ENCODE assay signal across 21 mouse cellular contexts in the genomic region with DNA sequence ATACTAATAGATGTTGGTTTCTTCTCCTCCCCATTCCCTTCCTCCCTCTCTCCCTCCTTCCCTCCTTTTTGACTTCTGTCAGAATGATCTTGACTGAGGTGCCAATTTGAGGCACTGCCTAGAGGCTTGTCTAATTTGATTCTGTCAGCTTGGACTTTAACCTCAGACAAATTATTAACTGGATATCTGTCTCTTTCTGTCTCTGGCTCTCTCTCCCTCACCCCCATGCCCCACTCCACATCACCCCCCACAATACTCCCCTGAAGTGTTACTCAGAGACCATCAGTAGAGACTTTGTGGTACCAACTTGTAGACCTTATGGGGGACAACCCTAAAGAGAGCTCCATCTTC. TPM values are rescaled to one million over a fixed set of nuclear protein-coding genes. Genes with fewer than 3 reads are reported as not detected.
A peak's percentile ranks its signal among the peaks of the same experiment; 100 is the strongest.
DNase-seq lines count a peak whose midpoint lies in the region; ATAC-seq and TF ChIP-seq lines count a peak whose summit lies in the region.
"Had no signal": no experiment of that assay in that cellular context is flagged by ENCODE, and none has a peak within 500 bp of the region (broad histone marks: within the 10 kb centered on the region; RNA-seq: fewer than 3 reads in every experiment).

No protein-coding gene starts in this region.

- no peak for TF ChIP-seq CTCF in liver, postnatal 0 days (IDR thresholded peaks at IDR 0.05; ENCODE audit: low read depth)
- TF ChIP-seq CTCF in layer of hippocampus, adult 2 months (conservative IDR thresholded peaks at IDR 0.05), result no peak

- H3K4me3 ChIP-seq in heart, embryonic 10.5 days, result no peak overlapping the region
- H3K4me3 ChIP-seq in liver, postnatal 0 days (ENCODE audit: low read depth, low read length), result no peak overlapping the region
- H3K4me3 ChIP-seq in layer of hippocampus, adult 2 months, result no peak overlapping the region
- H3K4me3 ChIP-seq: embryonic facial prominence, embryonic 10.5 days; hindbrain, embryonic 12.5 days; limb, embryonic 15.5 days; midbrain, embryonic 12.5 days had no signal

- H3K27me3 ChIP-seq in heart, embryonic 10.5 days (ENCODE audit: insufficient read depth, poor library complexity, severe bottlenecking), result no peaks in the 10 kb centered on the region
- H3K27me3 ChIP-seq in liver, postnatal 0 days (ENCODE audit: insufficient read depth, low read length), result no peaks in the 10 kb centered on the region
- H3K27me3 ChIP-seq: hindbrain, embryonic 12.5 days; limb, embryonic 15.5 days had no signal

- H3K4me1 ChIP-seq in heart, embryonic 10.5 days, result peaks cover 27% of the 10 kb centered on the region
- peaks cover 17% of the 10 kb centered on the region; the same call in 1 of the 2 replicates for H3K4me1 ChIP-seq in liver, postnatal 0 days (ENCODE audit: insufficient read depth)
- H3K4me1 ChIP-seq: hindbrain, embryonic 12.5 days; limb, embryonic 15.5 days; midbrain, embryonic 12.5 days had no signal

- DNase-seq in heart, embryonic 10.5 days (ENCODE audit: low spot score), result no peak
- no peak for DNase-seq in heart, adult 8-10 months (ENCODE audit: low spot score)
- peak; percentile 21 for DNase-seq in kidney, adult 18-20 months
- no peak for DNase-seq in kidney, adult 11 months
- peak; percentile 33 for DNase-seq in kidney, postnatal 14 days
- DNase-seq in liver, postnatal 0 days, result no peak
- no peak for DNase-seq in layer of hippocampus, adult 2 months (ENCODE audit: low spot score in 2 of 2)
- DNase-seq: adrenal gland, postnatal 36 days; cerebellum, postnatal 10 days; gastrocnemius, postnatal 14 days; lung, postnatal 36 days had no signal

- H3K9ac ChIP-seq in liver, postnatal 0 days (replicated peaks), result no peak overlapping the region
- H3K9ac ChIP-seq: hindbrain, embryonic 12.5 days; limb, embryonic 15.5 days; midbrain, embryonic 12.5 days had no signal

- H3K36me3 ChIP-seq in heart, embryonic 10.5 days, result no peaks in the 10 kb centered on the region
- H3K36me3 ChIP-seq in liver, postnatal 0 days (replicated peaks; ENCODE audit: insufficient read depth, low read length), result peaks cover 9% of the 10 kb centered on the region; the same call in 1 of the 2 replicates
- H3K36me3 ChIP-seq: embryonic facial prominence, embryonic 10.5 days; hindbrain, embryonic 12.5 days; limb, embryonic 15.5 days; midbrain, embryonic 12.5 days had no signal

- peak; percentile 78 for ATAC-seq in liver, postnatal 0 days
- ATAC-seq in CD4-positive, CD25-positive, alpha-beta regulatory T cell, adult 4 months, result no peak
- ATAC-seq: activated CD4-positive, CD25-positive, alpha-beta regulatory T cell, adult 4 months had no signal

- peak overlapping the region; percentile 62; the same call in 1 of the 2 replicates for H3K27ac ChIP-seq in heart, embryonic 10.5 days
- H3K27ac ChIP-seq in liver, postnatal 0 days (ENCODE audit: low read depth), result peak overlapping the region; percentile 87
- H3K27ac ChIP-seq in layer of hippocampus, adult 2 months, result no peak overlapping the region
- H3K27ac ChIP-seq: embryonic facial prominence, embryonic 10.5 days; hindbrain, embryonic 12.5 days; limb, embryonic 15.5 days; midbrain, embryonic 12.5 days had no signal

- TF ChIP-seq EP300 in liver, postnatal 0 days (IDR thresholded peaks at IDR 0.05; ENCODE audit: low read depth), result no peak

- peak overlapping the region; percentile 54 for H3K4me2 ChIP-seq in liver, postnatal 0 days (ENCODE audit: low read depth, low read length)
- H3K4me2 ChIP-seq: hindbrain, embryonic 12.5 days; limb, embryonic 15.5 days; midbrain, embryonic 12.5 days had no signal

- no peaks in the 10 kb centered on the region for H3K9me3 ChIP-seq in heart, embryonic 10.5 days
- H3K9me3 ChIP-seq in liver, postnatal 0 days (ENCODE audit: low read length), result no peaks in the 10 kb centered on the region
- H3K9me3 ChIP-seq: embryonic facial prominence, embryonic 10.5 days; hindbrain, embryonic 12.5 days; limb, embryonic 15.5 days; midbrain, embryonic 12.5 days had no signal

RNA-seq across cellular contexts. Expression of a gene that starts 0.3 kb away (rescaled TPM):
- polyA plus RNA-seq in heart, embryonic 10.5 days (2016; fragmentation: Nextera tagmentation; extraction: Ambion mirVana), result 43.3 and 53.9 TPM in 2 replicates
- total RNA-seq in heart, adult 8-10 months (2022), result 10 to 100 TPM; 16.6 to 21.1 (median 19.0) TPM
- polyA plus RNA-seq in liver, postnatal 0 days (2015; fragmentation: Nextera tagmentation; extraction: Ambion mirVana), result 68.4 and 73.5 TPM in 2 replicates
- total RNA-seq in layer of hippocampus, adult 2 months (2021), result 10 to 100 TPM; 63.2 to 70.7 TPM
- polyA plus RNA-seq in CD4-positive, CD25-positive, alpha-beta regulatory T cell, adult 4 months (2017; shearing (Covaris generic)), result 1 to 10 TPM; 1.1 to 2.1 TPM

RNA-seq across cellular contexts. Expression of a gene that starts 25.1 kb away (rescaled TPM):
- polyA plus RNA-seq in heart, embryonic 10.5 days (2016; fragmentation: Nextera tagmentation; extraction: Ambion mirVana), result 61.9 and 78.8 TPM in 2 replicates
- total RNA-seq in heart, adult 8-10 months (2022), result 10 to 100 TPM; 24.1 to 35.4 (median 32.1) TPM
- 20.2 TPM in 2 replicates for polyA plus RNA-seq in liver, postnatal 0 days (2015; fragmentation: Nextera tagmentation; extraction: Ambion mirVana)
- total RNA-seq in layer of hippocampus, adult 2 months (2021), result 10 to 100 TPM; 66.6 to 68.7 TPM
- polyA plus RNA-seq in CD4-positive, CD25-positive, alpha-beta regulatory T cell, adult 4 months (2017; shearing (Covaris generic)), result 100 to 1,000 TPM in 1 of 2 experiments, 10 to 100 TPM in 1; 99.1 to 122 TPM

RNA-seq across cellular contexts. Expression of a gene that starts 45.3 kb away (rescaled TPM):
- 0.20 and 0.25 TPM in 2 replicates for polyA plus RNA-seq in heart, embryonic 10.5 days (2016; fragmentation: Nextera tagmentation; extraction: Ambion mirVana)
- not detected for total RNA-seq in heart, adult 8-10 months (2022)
- polyA plus RNA-seq in liver, postnatal 0 days (2015; fragmentation: Nextera tagmentation; extraction: Ambion mirVana), result 0.19 and 0.20 TPM in 2 replicates
- not detected for total RNA-seq in layer of hippocampus, adult 2 months (2021)
- under 1 TPM in 1 of 2 experiments, not detected in 1; 0.32 TPM for polyA plus RNA-seq in CD4-positive, CD25-positive, alpha-beta regulatory T cell, adult 4 months (2017; shearing (Covaris generic))
- total RNA-seq: adrenal gland, postnatal 36 days; gastrocnemius, postnatal 14 days; layer of hippocampus, postnatal 14 days; left cerebral cortex, postnatal 14 days had no signal
- polyA plus RNA-seq: frontal cortex, adult 2 months; limb, embryonic 15.5 days; thymus, postnatal 0 days had no signal

Comparison
In these comparisons a context has a peak if more than half of its experiments do, and no peak if none do; other contexts are left out.
1. DNase-seq: peak in kidney, adult 18-20 months (single experiment) and kidney, postnatal 14 days (single experiment); none in heart, embryonic 10.5 days (single experiment), heart, adult 8-10 months (single experiment), kidney, adult 11 months (single experiment), liver, postnatal 0 days (single experiment) and layer of hippocampus, adult 2 months (0 of 2).
2. RNA of a gene that starts 0.3 kb away (polyA plus RNA-seq): 68.4 to 73.5 TPM in liver, postnatal 0 days and 43.3 to 53.9 TPM in heart, embryonic 10.5 days; 1.1 to 2.1 TPM in CD4-positive, CD25-positive, alpha-beta regulatory T cell, adult 4 months; every median in the first group is over 10 times any median in the second.